Comparison of ENCODE assay signal across 7 mouse cellular contexts in the genomic region with DNA sequence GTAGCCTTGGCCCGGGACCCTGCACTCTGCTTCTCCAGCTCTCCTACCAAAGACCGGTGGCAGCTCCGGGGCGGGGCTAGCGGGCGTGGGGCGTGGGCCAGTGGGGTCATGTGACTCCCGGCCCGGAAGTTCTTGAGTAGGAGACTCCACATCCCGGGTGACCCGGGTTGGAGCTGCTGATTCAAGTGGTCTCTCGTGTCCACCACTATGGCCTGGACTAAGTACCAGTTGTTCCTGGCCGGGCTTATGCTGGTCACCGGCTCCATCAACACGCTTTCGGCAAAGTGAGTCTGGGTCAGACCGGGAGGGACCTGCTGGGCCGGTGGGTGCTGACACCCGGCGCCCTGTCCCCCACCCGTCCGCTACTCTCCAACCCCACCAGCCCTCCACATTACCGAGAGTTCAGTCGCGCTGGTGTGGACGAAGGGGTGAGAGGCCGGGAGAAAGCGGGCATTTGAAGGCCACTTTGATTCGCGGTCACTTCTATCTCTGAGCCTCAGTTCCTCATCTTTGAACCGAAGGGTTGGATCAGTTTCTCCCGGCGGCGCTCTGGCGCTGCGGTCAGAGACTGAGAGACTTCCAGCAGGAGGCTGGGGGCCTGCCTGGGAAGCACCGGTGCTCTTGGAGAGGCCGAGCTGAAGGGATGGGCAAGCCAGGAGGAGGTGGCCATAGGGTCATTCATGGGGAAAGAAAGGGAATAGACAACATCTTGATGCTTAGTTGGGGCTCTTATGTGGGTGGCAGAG. TPM values are rescaled to one million over a fixed set of nuclear protein-coding genes. Genes with fewer than 3 reads are reported as not detected.
DNase-seq lines count a peak whose midpoint lies in the region; ATAC-seq lines count a peak whose summit lies in the region.

A gene (plus strand): TSS at position 119 of the 746 bp plus-strand sequence.

- DNase-seq in adrenal gland, postnatal 10 days = peak; percentile 97
- DNase-seq in embryonic facial prominence, embryonic 10.5 days (ENCODE audit: low spot score) = peak; percentile 93
- peak; percentile 95 for DNase-seq in kidney, adult 18-20 months
- DNase-seq in limb, embryonic 11.5 days (ENCODE audit: low spot score) = peak; percentile 92
- DNase-seq in midbrain, embryonic 14.5 days = peak; percentile 91
- peak; percentile 84 to 95 for DNase-seq in spleen, adult 18-20 months

- 0 out of 2 replicates have a peak, but pooled peaks cover 11% of the 10 kb centered on the region for H3K36me3 ChIP-seq in embryonic facial prominence, embryonic 10.5 days (replicated peaks)
- H3K36me3 ChIP-seq in limb, embryonic 11.5 days (ENCODE audit: control insufficient read depth, insufficient read depth, low read length) = no peaks in the 10 kb centered on the region
- H3K36me3 ChIP-seq in midbrain, embryonic 14.5 days (ENCODE audit: control insufficient read depth, insufficient read depth, low read length) = no peaks in the 10 kb centered on the region; the same call in 1 of the 2 replicates

- H3K4me2 ChIP-seq in limb, embryonic 11.5 days (ENCODE audit: low read depth, severe bottlenecking) = peak within 1 kb of the TSS; percentile 93
- peak within 1 kb of the TSS; percentile 88 for H3K4me2 ChIP-seq in midbrain, embryonic 14.5 days (ENCODE audit: low read length)

- H3K9ac ChIP-seq in limb, embryonic 11.5 days (ENCODE audit: low read length) = peak within 1 kb of the TSS; percentile 72
- H3K9ac ChIP-seq in midbrain, embryonic 14.5 days (replicated peaks; ENCODE audit: low read length) = peak within 1 kb of the TSS; percentile 73

- peak within 1 kb of the TSS; percentile 92 for H3K4me3 ChIP-seq in embryonic facial prominence, embryonic 10.5 days
- H3K4me3 ChIP-seq in limb, embryonic 11.5 days (ENCODE audit: low read depth, low read length) = peak within 1 kb of the TSS; percentile 87
- H3K4me3 ChIP-seq in midbrain, embryonic 14.5 days (replicated peaks; ENCODE audit: low read depth, low read length) = peak within 1 kb of the TSS; percentile 68

- peak within 1 kb of the TSS; percentile 82 for H3K27ac ChIP-seq in embryonic facial prominence, embryonic 10.5 days (replicated peaks)
- H3K27ac ChIP-seq in limb, embryonic 11.5 days (replicated peaks; ENCODE audit: low read depth, low read length) = no peak within 1 kb of the TSS; the same call in 1 of the 2 replicates
- H3K27ac ChIP-seq in midbrain, embryonic 14.5 days (replicated peaks; ENCODE audit: low read depth, low read length) = peak within 1 kb of the TSS; percentile 56

- H3K4me1 ChIP-seq in embryonic facial prominence, embryonic 10.5 days = peaks cover 23% of the 10 kb centered on the region
- H3K4me1 ChIP-seq in limb, embryonic 11.5 days (ENCODE audit: control insufficient read depth, insufficient read depth, low read length) = peaks cover 13% of the 10 kb centered on the region
- peaks cover 19% of the 10 kb centered on the region; the same call in 1 of the 2 replicates for H3K4me1 ChIP-seq in midbrain, embryonic 14.5 days (ENCODE audit: control insufficient read depth, insufficient read depth, low read length)

- no peaks in the 10 kb centered on the region for H3K9me3 ChIP-seq in embryonic facial prominence, embryonic 10.5 days
- no peaks in the 10 kb centered on the region for H3K9me3 ChIP-seq in limb, embryonic 11.5 days (ENCODE audit: control insufficient read depth, low read length)
- H3K9me3 ChIP-seq in midbrain, embryonic 14.5 days (ENCODE audit: control insufficient read depth, low read length) = no peaks in the 10 kb centered on the region

- WGBS in embryonic facial prominence, embryonic 10.5 days = under 1% methylated on average over 38 of the region's 38 CpGs
- under 1% methylated on average over 38 of the region's 38 CpGs for WGBS in limb, embryonic 11.5 days
- under 1% methylated on average over 38 of the region's 38 CpGs for WGBS in midbrain, embryonic 14.5 days

- ATAC-seq in granulocyte monocyte progenitor cell, adult 5-6 weeks (replicated peaks; ENCODE audit: poor library complexity, severe bottlenecking) = peak; percentile 71
- ATAC-seq in limb, embryonic 11.5 days (ENCODE audit: insufficient number of reproducible peaks, low FRiP score, low TSS enrichment, low read depth) = peak; percentile 93
- peak; percentile 96 for ATAC-seq in midbrain, embryonic 14.5 days (ENCODE audit: low FRiP score, low TSS enrichment)

- H3K27me3 ChIP-seq in embryonic facial prominence, embryonic 10.5 days (replicated peaks; ENCODE audit: low read depth, poor library complexity, severe bottlenecking) = no peaks in the 10 kb centered on the region
- H3K27me3 ChIP-seq in limb, embryonic 11.5 days (ENCODE audit: control insufficient read depth, insufficient read depth, low read length) = no peaks in the 10 kb centered on the region
- H3K27me3 ChIP-seq in midbrain, embryonic 14.5 days (ENCODE audit: control insufficient read depth, insufficient read depth, low read length) = no peaks in the 10 kb centered on the region

RNA-seq across cellular contexts. Expression of the gene that starts here (rescaled TPM):
- 10 to 100 TPM; 30.4 to 34.6 TPM for total RNA-seq in adrenal gland, postnatal 10 days (2021)
- polyA plus RNA-seq in embryonic facial prominence, embryonic 10.5 days (2016; fragmentation: Nextera tagmentation; extraction: Ambion mirVana) = 24.3 and 24.4 TPM in 2 replicates
- total RNA-seq in granulocyte monocyte progenitor cell, adult 5-6 weeks (2014; fragmentation: Nextera tagmentation) = 11.8 and 15.4 TPM in 2 replicates
- 2.8 and 6.6 TPM in 2 replicates for total RNA-seq in granulocyte monocyte progenitor cell, adult 5-6 weeks (2017)
- 20.2 and 21.6 TPM in 2 replicates for polyA plus RNA-seq in limb, embryonic 11.5 days (2014; fragmentation: Nextera tagmentation; extraction: Ambion mirVana)
- polyA plus RNA-seq in midbrain, embryonic 14.5 days (2014; fragmentation: Nextera tagmentation; extraction: Ambion mirVana) = 26.6 and 33.9 TPM in 2 replicates
